Mouse (Mus musculus) G1E (cell line): ENCODE results near the gene Vgll1. TPM values are rescaled to one million over a fixed set of nuclear protein-coding genes. Genes with fewer than 3 reads are reported as not detected.

ENCODE experiments used
- ATAC-seq: 2 replicates; pipeline ENCODE4 v1.8.0; 2016; ENCODE audit warnings: mild to moderate bottlenecking; ENCODE audit not compliant: insufficient number of reproducible peaks, poor library complexity, low FRiP score, severe bottlenecking; ENCODE audit errors: extremely low read depth
- DNase-seq: peaks from one replicate; pipeline ENCODE4 v3.0.0; 2012; ENCODE audit warnings: low spot score
- H3K27me3 ChIP-seq: 2 replicates; pipeline ENCODE4 v1.6.1; 2012; ENCODE audit warnings: mild to moderate bottlenecking, low read length, inconsistent platforms; ENCODE audit not compliant: insufficient read depth
- H3K36me3 ChIP-seq: replicated peaks from 2 replicates; pipeline ENCODE3; 2012; ENCODE audit warnings: mild to moderate bottlenecking, inconsistent platforms
- H3K4me1 ChIP-seq: 2 replicates; pipeline ENCODE4 v1.6.1; 2012; ENCODE audit warnings: low read depth, low read length, inconsistent platforms, mixed read lengths; ENCODE audit not compliant: insufficient read depth
- H3K4me3 ChIP-seq: 2 replicates; pipeline ENCODE4 v1.5.1; 2012; ENCODE audit warnings: low read depth, mild to moderate bottlenecking, inconsistent platforms, low read length, moderate library complexity, mixed read lengths
- H3K9me3 ChIP-seq: replicated peaks from 2 replicates; pipeline ENCODE4 v1.6.1; 2012; ENCODE audit warnings: inconsistent platforms
- CTCF ChIP-seq: IDR thresholded peaks from 2 replicates; pipeline ENCODE4 v1.5.1; 2012; ENCODE audit warnings: low read depth, low read length, inconsistent platforms, mixed read lengths
- GATA1 ChIP-seq: IDR thresholded peaks from 2 replicates; pipeline ENCODE4 v1.6.1; 2012; ENCODE audit warnings: borderline replicate concordance, low read length, inconsistent platforms, mixed read lengths
- GATA2 ChIP-seq: IDR thresholded peaks from 2 replicates; pipeline ENCODE4 v1.6.1; 2012; ENCODE audit warnings: low read depth, low read length, inconsistent platforms, borderline replicate concordance
- POLR2AphosphoS5 ChIP-seq: IDR thresholded peaks from 2 replicates; pipeline ENCODE4 v1.6.1; 2012; ENCODE audit warnings: low read depth, low read length, inconsistent platforms; ENCODE audit not compliant: insufficient replicate concordance
- TAL1 ChIP-seq: conservative IDR thresholded peaks from 2 replicates; pipeline ENCODE4 v1.6.1; 2012; ENCODE audit warnings: low read depth, low read length, inconsistent platforms, mixed read lengths
- polyA plus RNA-seq: library from polyadenylated mRNA; stranded (reverse); fragments of >175 nt; gene quantifications from 2 replicates; pipeline ENCODE4 v1.2.3, GENCODE M21; 2012
- total RNA-seq, 2 experiments: library from RNA; stranded (forward) in 1 of 2; stranded (reverse) in 1 of 2; fragments of 200-1000 nt in 1 of 2; fragments of >200 nt in 1 of 2; fragmentation: Nextera tagmentation in 1 of 2; gene quantifications; 2 replicates each; pipeline ENCODE4 v1.2.3; 2014 to 2017

The Vgll1 gene
- total RNA-seq (2014; fragmentation: Nextera tagmentation) (not detected in 2 replicates), total RNA-seq (2017) (0.27 TPM in 1 of 2 replicates, not detected in the other), polyA plus RNA-seq (not detected in 2 replicates)

GRCm38 (mm10) chrX:57087806-57088205, at the start of gene Vgll1:
Gene Vgll1 (plus strand): TSS chrX:57088106.
- ATAC-seq = no peak
- H3K4me3 ChIP-seq = no peak within 1 kb of the TSS
- H3K27me3 ChIP-seq = no peaks in the 10 kb centered on the region
- H3K36me3 ChIP-seq = no peaks in the 10 kb centered on the region
- no peaks in the 10 kb centered on the region for H3K4me1 ChIP-seq
- TF ChIP-seq POLR2AphosphoS5 (no peak), GATA1 (no peak), TAL1 (no peak), GATA2 (no peak), CTCF (no peak)
- no peak for DNase-seq
- no peaks in the 10 kb centered on the region for H3K9me3 ChIP-seq

- ATAC-seq = no peak
- no peak within 1 kb of the TSS for H3K4me3 ChIP-seq
- no peaks in the 10 kb centered on the region for H3K36me3 ChIP-seq
- no peaks in the 10 kb centered on the region for H3K4me1 ChIP-seq
- no peak for DNase-seq
- H3K9me3 ChIP-seq = no peaks in the 10 kb centered on the region
- TF ChIP-seq TAL1 (no peak), GATA1 (no peak), POLR2AphosphoS5 (no peak), CTCF (no peak), GATA2 (no peak)
- H3K27me3 ChIP-seq = peaks cover 2% of the 10 kb centered on the region; the same call in 1 of the 2 replicates
Observed at GRCm38 (mm10) chrX:57042774-57043173, 45.1 kb upstream of the Vgll1 start, which contains the start of gene Brs3. Gene Brs3 (plus strand): TSS chrX:57043074.

- Histone ChIP-seq H3K4me3 (no peak overlapping the region), H3K36me3 (no peaks in the 10 kb centered on the region), H3K4me1 (no peaks in the 10 kb centered on the region), H3K27me3 (peaks cover 2% of the 10 kb centered on the region; the same call in 1 of the 2 replicates), H3K9me3 (no peaks in the 10 kb centered on the region)
- DNase-seq (no peak), ATAC-seq (no peak)
- TF ChIP-seq TAL1 = no peak
- TF ChIP-seq POLR2AphosphoS5 = no peak
- no peak for TF ChIP-seq CTCF
- TF ChIP-seq GATA2 = no peak
- no peak for TF ChIP-seq GATA1
Observed at GRCm38 (mm10) chrX:57043869-57044268, 44.0 kb upstream of the Vgll1 start.

- Histone ChIP-seq H3K36me3 (peaks cover 14% of the 10 kb centered on the region), H3K4me1 (no peaks in the 10 kb centered on the region; the same call in 1 of the 2 replicates), H3K27me3 (no peaks in the 10 kb centered on the region), H3K9me3 (no peaks in the 10 kb centered on the region), H3K4me3 (peak overlapping the region; percentile 76)
- DNase-seq (no peak), ATAC-seq (peak; percentile 51)
- TF ChIP-seq POLR2AphosphoS5 (no peak), TAL1 (no peak), GATA1 (no peak), GATA2 (no peak), CTCF (no peak)
Observed at GRCm38 (mm10) chrX:57052848-57053173, 35.1 kb upstream of the Vgll1 start.

GRCm38 (mm10) chrX:57053174-57053992, 34.5 kb upstream of the Vgll1 start, which contains the start of gene Htatsf1:
Gene Htatsf1 (plus strand): TSS chrX:57053583.
- H3K4me3 ChIP-seq = peak within 1 kb of the TSS; percentile 76
- peak; percentile 79 for ATAC-seq
- H3K36me3 ChIP-seq = peaks cover 16% of the 10 kb centered on the region
- TF ChIP-seq GATA2 (no peak), CTCF (no peak)
- H3K9me3 ChIP-seq = no peaks in the 10 kb centered on the region
- no peaks in the 10 kb centered on the region for H3K27me3 ChIP-seq
- peak; percentile 49 for DNase-seq
- no peaks in the 10 kb centered on the region; the same call in 1 of the 2 replicates for H3K4me1 ChIP-seq

- peaks cover 16% of the 10 kb centered on the region for H3K36me3 ChIP-seq
- peak overlapping the region; percentile 76 for H3K4me3 ChIP-seq
- DNase-seq (no peak), ATAC-seq (no peak)
- TF ChIP-seq TAL1 = no peak
- no peak for TF ChIP-seq GATA2
- TF ChIP-seq POLR2AphosphoS5 = no peak
- TF ChIP-seq CTCF = no peak
- TF ChIP-seq GATA1 = no peak
- no peaks in the 10 kb centered on the region for H3K9me3 ChIP-seq
- H3K4me1 ChIP-seq = no peaks in the 10 kb centered on the region; the same call in 1 of the 2 replicates
- no peaks in the 10 kb centered on the region for H3K27me3 ChIP-seq
Observed at GRCm38 (mm10) chrX:57053993-57054385, 33.9 kb upstream of the Vgll1 start.

GRCm38 (mm10) chrX:57081496-57081895, 6.4 kb upstream of the Vgll1 start:
- TF ChIP-seq POLR2AphosphoS5 (no peak), GATA2 (no peak), GATA1 (no peak)

More at GRCm38 (mm10) chrX:57081496-57081895, 6.4 kb upstream of the Vgll1 start:
- no peak for DNase-seq
- no peaks in the 10 kb centered on the region for H3K4me1 ChIP-seq
- no peaks in the 10 kb centered on the region for H3K9me3 ChIP-seq
- H3K27me3 ChIP-seq = no peaks in the 10 kb centered on the region
- H3K36me3 ChIP-seq = no peaks in the 10 kb centered on the region
- H3K4me3 ChIP-seq = no peak overlapping the region
- no peak for ATAC-seq
